Mouse (Mus musculus) ES-Bruce4 (cell line): Measurements from ENCODE around the gene Ano1. TPM values are rescaled to one million over a fixed set of nuclear protein-coding genes. Genes with fewer than 3 reads are reported as not detected.

ENCODE experiments used
- H3K27ac ChIP-seq: 2 replicates; pipeline ENCODE4 v1.5.1; 2012; ENCODE audit warnings: low read length, inconsistent platforms; ENCODE audit not compliant: insufficient read depth
- H3K27me3 ChIP-seq: 2 replicates; pipeline ENCODE4 v1.6.1; 2012; ENCODE audit warnings: mild to moderate bottlenecking, low read length, inconsistent platforms; ENCODE audit not compliant: control insufficient read depth, poor library complexity, insufficient read depth, severe bottlenecking
- H3K36me3 ChIP-seq: 2 replicates; pipeline ENCODE4 v1.6.1; 2012; ENCODE audit warnings: inconsistent platforms, mild to moderate bottlenecking, low read length, moderate library complexity; ENCODE audit not compliant: control insufficient read depth, poor library complexity, insufficient read depth, severe bottlenecking
- H3K4me1 ChIP-seq: one replicate; pipeline ENCODE4 v1.8.1; 2011; ENCODE audit warnings: low read length; ENCODE audit not compliant: control insufficient read depth, insufficient read depth
- H3K4me3 ChIP-seq: 2 replicates; pipeline ENCODE4 v1.5.1; 2011; ENCODE audit warnings: low read depth, mild to moderate bottlenecking, low read length
- H3K9ac ChIP-seq: 2 replicates; pipeline ENCODE4 v1.6.1; 2012; ENCODE audit warnings: low read depth, mild to moderate bottlenecking, inconsistent platforms; ENCODE audit not compliant: poor library complexity, severe bottlenecking
- H3K9me3 ChIP-seq: replicated peaks from 2 replicates; pipeline ENCODE4 v1.6.1; 2012; ENCODE audit warnings: mild to moderate bottlenecking, low read length, inconsistent platforms; ENCODE audit not compliant: control insufficient read depth, poor library complexity, insufficient read depth, severe bottlenecking
- CTCF ChIP-seq: IDR thresholded peaks from one replicate; pipeline ENCODE4 v1.8.1; 2011; ENCODE audit warnings: low read depth, low read length
- EP300 ChIP-seq: IDR thresholded peaks from 2 replicates; pipeline ENCODE4 v1.6.1; 2011; ENCODE audit warnings: low read depth, low read length; ENCODE audit not compliant: insufficient read depth
- POLR2A ChIP-seq: IDR thresholded peaks from one replicate; pipeline ENCODE4 v1.8.1; 2011; ENCODE audit warnings: low read length; ENCODE audit not compliant: insufficient read depth
- polyA plus RNA-seq: library from polyadenylated mRNA; stranded (reverse); fragments of >200 nt; gene quantifications from 2 replicates; pipeline ENCODE4 v1.2.4, GENCODE M21; 2011; ENCODE audit warnings: low read depth; ENCODE audit not compliant: missing spikeins, insufficient read depth, insufficient read length

Gene Ano1
- polyA plus RNA-seq, 1 experiment, result 1.7 TPM

GRCm38 (mm10) chr7:144774283-144774682, 22.5 kb upstream of the Ano1 start:
- no peaks in the 10 kb centered on the region for H3K9me3 ChIP-seq
- no peaks in the 10 kb centered on the region for H3K4me1 ChIP-seq
- no peaks in the 10 kb centered on the region for H3K36me3 ChIP-seq
- no peak overlapping the region for H3K4me3 ChIP-seq
- no peaks in the 10 kb centered on the region for H3K27me3 ChIP-seq
- no peak overlapping the region for H3K27ac ChIP-seq
- no peak for TF ChIP-seq CTCF
- TF ChIP-seq POLR2A, result no peak
- no peak for TF ChIP-seq EP300
- H3K9ac ChIP-seq, result no peak overlapping the region

DNA sequence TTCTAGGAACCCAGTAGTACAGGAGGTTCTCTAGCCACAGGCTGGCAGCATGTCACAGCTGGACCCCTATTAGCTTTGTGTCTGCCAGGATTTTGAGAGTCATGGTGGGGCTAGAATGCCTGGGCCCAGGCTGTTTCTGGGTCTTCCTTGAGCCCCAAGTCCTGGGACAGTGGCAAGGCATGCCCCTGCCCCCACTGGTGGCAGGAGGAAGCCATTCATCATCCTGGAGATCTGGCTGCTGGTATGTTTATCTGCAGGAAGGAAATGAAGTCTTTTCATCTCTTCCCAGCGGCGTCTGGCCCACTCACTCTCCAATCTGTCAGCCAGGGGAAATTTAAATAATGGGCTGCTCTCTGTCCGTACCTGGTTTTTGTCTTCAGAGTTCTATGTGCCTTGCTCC, 18.3 kb upstream of the Ano1 start:
- no peak overlapping the region for H3K27ac ChIP-seq

DNA sequence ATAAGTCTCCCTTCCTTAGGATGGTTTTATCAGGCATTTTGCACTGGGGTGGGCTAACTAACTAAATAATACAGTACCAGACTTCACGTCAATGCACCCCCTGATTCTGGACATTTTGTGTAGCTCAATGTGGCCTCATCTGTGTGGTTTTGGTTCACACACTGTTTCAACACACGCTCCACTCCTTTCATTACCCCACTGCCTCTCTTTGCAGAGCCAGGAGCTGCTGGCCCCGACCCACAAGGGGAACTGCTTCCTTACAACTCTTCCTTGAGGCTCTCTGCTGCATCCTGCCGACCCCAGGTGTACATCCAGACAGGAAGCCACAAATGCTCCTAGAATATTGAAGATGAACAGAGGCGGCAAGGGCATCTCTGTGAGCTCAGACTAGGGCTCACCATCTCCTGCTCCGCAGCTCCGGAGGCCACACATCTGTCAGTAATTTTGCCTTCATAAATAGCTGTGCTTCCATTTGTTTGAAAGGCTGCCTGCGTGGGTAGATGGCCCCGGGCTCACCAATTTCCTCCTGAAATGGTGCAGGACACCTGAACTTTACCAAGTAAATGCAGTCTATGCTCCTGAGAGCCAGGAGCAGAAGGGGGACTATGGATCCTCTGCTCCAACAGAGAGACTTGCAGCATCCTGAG, 17.8 kb upstream of the Ano1 start:
- H3K9me3 ChIP-seq, result no peaks in the 10 kb centered on the region
- no peaks in the 10 kb centered on the region for H3K4me1 ChIP-seq
- H3K27ac ChIP-seq, result no peak overlapping the region
- TF ChIP-seq EP300, result no peak
- no peak for TF ChIP-seq POLR2A
- no peak for TF ChIP-seq CTCF
- H3K27me3 ChIP-seq, result no peaks in the 10 kb centered on the region
- H3K9ac ChIP-seq, result no peak overlapping the region
- H3K36me3 ChIP-seq, result no peaks in the 10 kb centered on the region
- no peak overlapping the region for H3K4me3 ChIP-seq

More for the DNA sequence above, 18.3 kb upstream of the Ano1 start:
- TF ChIP-seq POLR2A, result no peak
- TF ChIP-seq EP300, result no peak
- TF ChIP-seq CTCF, result no peak
- H3K27me3 ChIP-seq, result no peaks in the 10 kb centered on the region
- H3K9ac ChIP-seq, result no peak overlapping the region
- no peaks in the 10 kb centered on the region for H3K4me1 ChIP-seq
- H3K36me3 ChIP-seq, result no peaks in the 10 kb centered on the region
- H3K4me3 ChIP-seq, result no peak overlapping the region
- no peaks in the 10 kb centered on the region for H3K9me3 ChIP-seq

DNA sequence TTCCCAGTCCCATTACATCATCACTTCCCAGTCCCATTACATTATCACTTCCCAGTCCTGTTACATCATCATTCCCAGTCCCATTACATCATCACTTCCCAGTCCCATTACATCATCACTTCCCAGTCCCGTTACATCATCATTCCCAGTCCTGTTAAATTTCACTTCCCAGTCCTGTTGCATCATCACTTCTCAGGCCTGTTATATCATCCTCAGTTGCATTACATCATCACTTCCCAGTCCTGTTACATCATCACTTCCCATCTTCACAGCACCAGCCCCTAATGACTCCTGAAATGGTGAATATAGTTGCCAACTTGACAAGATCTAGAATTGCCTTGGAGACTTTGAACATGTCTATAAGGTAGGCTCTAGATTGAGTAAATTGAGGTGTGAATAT, 17.1 kb upstream of the Ano1 start:
- no peak overlapping the region for H3K4me3 ChIP-seq
- H3K27me3 ChIP-seq, result no peaks in the 10 kb centered on the region
- H3K9ac ChIP-seq, result no peak overlapping the region
- TF ChIP-seq EP300 (no peak), CTCF (no peak), POLR2A (no peak)
- H3K36me3 ChIP-seq, result no peaks in the 10 kb centered on the region
- no peaks in the 10 kb centered on the region for H3K9me3 ChIP-seq
- no peaks in the 10 kb centered on the region for H3K4me1 ChIP-seq
- no peak overlapping the region for H3K27ac ChIP-seq

GRCm38 (mm10) chr7:144764537-144765282, 12.9 kb upstream of the Ano1 start:
- H3K4me1 ChIP-seq, result no peaks in the 10 kb centered on the region
- no peak overlapping the region for H3K27ac ChIP-seq
- no peaks in the 10 kb centered on the region for H3K27me3 ChIP-seq
- H3K36me3 ChIP-seq, result no peaks in the 10 kb centered on the region
- no peak overlapping the region for H3K9ac ChIP-seq
- H3K9me3 ChIP-seq, result no peaks in the 10 kb centered on the region
- TF ChIP-seq EP300 (no peak), CTCF (no peak), POLR2A (no peak)
- no peak overlapping the region for H3K4me3 ChIP-seq

DNA sequence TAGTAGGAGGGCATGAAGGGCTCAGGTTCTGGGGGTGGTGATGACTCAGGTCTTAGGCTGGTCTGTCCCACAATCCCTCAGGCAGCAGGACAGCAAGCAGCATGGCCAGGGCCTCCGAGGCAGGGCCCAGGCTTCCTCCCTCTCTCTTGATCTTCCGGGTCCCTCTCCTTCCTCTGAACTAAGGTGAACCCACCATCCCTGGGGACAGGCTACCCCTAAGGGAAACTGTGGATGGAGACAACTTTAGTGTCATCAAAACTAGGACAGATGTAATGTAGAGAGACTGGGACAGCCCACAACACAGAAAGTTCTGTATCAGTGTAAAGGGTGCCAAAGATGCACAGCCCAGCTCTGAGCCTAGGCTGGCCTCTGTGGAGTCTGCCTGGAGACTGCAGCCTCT, 12.2 kb upstream of the Ano1 start:
- H3K27me3 ChIP-seq, result no peaks in the 10 kb centered on the region
- H3K4me1 ChIP-seq, result no peaks in the 10 kb centered on the region
- H3K4me3 ChIP-seq, result no peak overlapping the region
- TF ChIP-seq CTCF (no peak), POLR2A (no peak), EP300 (no peak)
- H3K27ac ChIP-seq, result no peak overlapping the region
- H3K9me3 ChIP-seq, result no peaks in the 10 kb centered on the region
- no peaks in the 10 kb centered on the region for H3K36me3 ChIP-seq
- H3K9ac ChIP-seq, result no peak overlapping the region
